Mouse (Mus musculus) embryonic facial prominence, embryonic 11.5 days (tissue): Measurements from ENCODE around the gene Slc25a21. TPM values are rescaled to one million over a fixed set of nuclear protein-coding genes. Genes with fewer than 3 reads are reported as not detected.

Source experiments
- ATAC-seq: fragments of 200-750 bp; cut with Nextera tagmentation; replicated peaks from 2 replicates; pipeline ENCODE4 v1.8.0; 2017; ENCODE audit warnings: low read depth; ENCODE audit not compliant: insufficient number of reproducible peaks, low FRiP score, low TSS enrichment
- DNase-seq: peaks from one replicate; pipeline ENCODE4 v3.0.0-alpha.2; 2015; ENCODE audit warnings: low spot score
- H3K27ac ChIP-seq: fragments of 300-500 bp; sonication (generic); replicated peaks from 2 replicates; pipeline ENCODE4 v1.5.1; 2014; ENCODE audit warnings: mild to moderate bottlenecking, low read depth, low read length, control low read depth
- H3K27me3 ChIP-seq: fragments of 300-500 bp; sonication (generic); 2 replicates; pipeline ENCODE4 v1.6.1; 2014; ENCODE audit warnings: mild to moderate bottlenecking, low read length, moderate library complexity, mixed read lengths; ENCODE audit not compliant: control insufficient read depth, insufficient read depth
- H3K36me3 ChIP-seq: fragments of 300-500 bp; sonication (generic); replicated peaks from 2 replicates; pipeline ENCODE4 v1.6.1; 2014; ENCODE audit warnings: low read depth, mild to moderate bottlenecking, low read length, moderate library complexity, mixed read lengths; ENCODE audit not compliant: control insufficient read depth, insufficient read depth
- H3K4me1 ChIP-seq: fragments of 300-500 bp; sonication (generic); 2 replicates; pipeline ENCODE4 v1.6.1; 2014; ENCODE audit warnings: low read length, mixed read lengths; ENCODE audit not compliant: control insufficient read depth, insufficient read depth
- H3K4me2 ChIP-seq: fragments of 300-500 bp; sonication (generic); 2 replicates; pipeline ENCODE4 v1.6.1; 2014; ENCODE audit warnings: low read depth, mild to moderate bottlenecking, control low read depth, low read length, moderate library complexity
- H3K4me3 ChIP-seq: fragments of 300-500 bp; sonication (generic); 2 replicates; pipeline ENCODE4 v1.5.1; 2014; ENCODE audit warnings: low read depth, low read length, control low read depth
- H3K9ac ChIP-seq: fragments of 300-500 bp; sonication (generic); replicated peaks from 2 replicates; pipeline ENCODE4 v1.6.1; 2014; ENCODE audit warnings: mild to moderate bottlenecking, control low read depth, low read length
- H3K9me3 ChIP-seq: fragments of 300-500 bp; sonication (generic); replicated peaks from 2 replicates; pipeline ENCODE4 v1.6.1; 2016; ENCODE audit warnings: mild to moderate bottlenecking, low read length, inconsistent platforms, mixed read lengths; ENCODE audit not compliant: control insufficient read depth
- WGBS: fragments of 180-500 bp; shearing (Covaris S2); extraction: QIAGEN DNeasy Blood & Tissue Kit; methylation state at CpG from one replicate; pipeline ENCODE4 v1.1.7; 2014; 5-methylcytosine and 5-hydroxymethylcytosine counted together
- polyA plus RNA-seq: library from polyadenylated mRNA; unstranded; fragments of >200 nt; fragmentation: Nextera tagmentation; extraction: Ambion mirVana; gene quantifications from 2 replicates; pipeline ENCODE4 v1.2.1, GENCODE M21; 2014

Slc25a21 gene
- polyA plus RNA-seq, 1 experiment from 2014 or later = 1.9 TPM

DNA sequence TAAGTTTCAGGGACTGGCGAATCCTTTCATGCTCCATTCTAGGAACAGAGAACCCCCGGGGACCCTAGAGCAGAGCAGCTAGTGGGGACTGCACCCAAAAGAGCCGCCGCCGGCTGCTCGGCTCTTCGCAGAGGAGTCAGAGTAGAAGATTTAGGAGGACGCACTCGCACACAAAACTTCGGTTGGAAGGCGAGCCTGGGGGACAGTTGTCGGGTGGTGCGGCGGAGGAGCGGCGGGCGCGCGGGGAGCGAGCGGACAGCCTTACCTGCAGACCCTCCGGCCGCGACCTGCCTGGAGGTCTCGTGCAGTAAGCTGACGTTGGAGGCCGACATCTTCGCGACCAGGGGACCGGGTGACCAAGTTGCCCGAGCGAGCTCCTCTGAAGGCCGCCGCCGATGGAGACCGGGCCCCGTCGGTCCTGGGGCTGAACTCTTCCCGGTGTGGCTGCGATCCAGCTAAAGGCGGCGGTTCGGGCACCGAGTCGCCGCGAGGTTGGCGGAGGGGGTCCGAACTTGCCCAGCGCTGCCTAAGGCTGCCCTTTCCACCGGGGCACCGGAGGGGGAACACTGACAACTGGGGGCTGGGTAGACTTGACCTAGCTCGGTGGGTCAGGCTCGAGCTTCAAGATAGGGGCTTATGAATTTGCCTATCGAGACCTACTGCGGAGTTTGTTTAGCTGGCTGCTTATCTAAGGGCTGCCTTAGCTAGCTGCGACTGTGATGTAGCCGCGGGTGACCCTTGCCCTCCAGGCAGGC is 487 bp downstream of the Slc25a21 start:
- H3K9me3 ChIP-seq = no peaks in the 10 kb centered on the region
- DNase-seq (peak; percentile 40), ATAC-seq (peak; percentile 35; the same call in 1 of the 2 replicates)
- H3K4me2 ChIP-seq = peak overlapping the region; percentile 80
- H3K27ac ChIP-seq = no peak overlapping the region
- H3K27me3 ChIP-seq = no peaks in the 10 kb centered on the region; the same call in 1 of the 2 replicates
- peak overlapping the region; percentile 58 for H3K9ac ChIP-seq
- no peaks in the 10 kb centered on the region for H3K4me1 ChIP-seq
- WGBS = under 1% methylated on average over 59 of the region's 59 CpGs
- no peaks in the 10 kb centered on the region for H3K36me3 ChIP-seq
- peak overlapping the region; percentile 47 for H3K4me3 ChIP-seq

DNA sequence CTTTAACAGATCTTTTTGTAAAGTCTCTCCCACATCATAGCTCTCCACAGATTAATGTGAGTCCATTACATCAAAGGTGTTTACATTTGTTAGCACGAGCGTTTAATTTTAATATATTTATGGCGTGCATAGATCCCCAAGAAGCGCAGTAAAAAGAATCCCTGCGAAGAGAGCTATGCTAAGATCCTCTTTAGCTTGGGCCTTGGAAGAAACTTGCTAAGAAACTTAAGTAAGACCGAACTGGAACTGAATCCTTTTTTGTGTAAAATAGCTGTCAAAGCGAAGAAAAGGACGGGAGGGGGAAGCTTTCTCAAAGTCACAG is 1.0 kb downstream of the Slc25a21 start:
- 12% methylated on average over 8 of the region's 8 CpGs for WGBS
- Histone ChIP-seq H3K36me3 (no peaks in the 10 kb centered on the region), H3K27ac (no peak overlapping the region), H3K27me3 (no peaks in the 10 kb centered on the region; the same call in 1 of the 2 replicates), H3K4me3 (peak overlapping the region; percentile 47), H3K9ac (peak overlapping the region; percentile 58), H3K4me2 (peak overlapping the region; percentile 80), H3K4me1 (no peaks in the 10 kb centered on the region), H3K9me3 (no peaks in the 10 kb centered on the region)
- DNase-seq = peak; percentile 43
- no peak for ATAC-seq

- no peaks in the 10 kb centered on the region for H3K36me3 ChIP-seq
- no peak overlapping the region for H3K9ac ChIP-seq
- H3K4me1 ChIP-seq = no peaks in the 10 kb centered on the region
- no peak overlapping the region for H3K4me2 ChIP-seq
- H3K27ac ChIP-seq = no peak overlapping the region
- H3K4me3 ChIP-seq = no peak overlapping the region
- no peaks in the 10 kb centered on the region; the same call in 1 of the 2 replicates for H3K27me3 ChIP-seq
- whole genome bisulfite sequencing = 36% methylated on average over 3 of the region's 3 CpGs
- DNase-seq (peak; percentile 24), ATAC-seq (no peak)
- H3K9me3 ChIP-seq = no peaks in the 10 kb centered on the region
These were observed 2.7 kb downstream of the Slc25a21 start for GRCm38 (mm10) chr12:57194609-57195008.

- H3K36me3 ChIP-seq = no peaks in the 10 kb centered on the region
- H3K27ac ChIP-seq = no peak overlapping the region
- ATAC-seq (no peak), DNase-seq (no peak)
- H3K4me1 ChIP-seq = no peaks in the 10 kb centered on the region
- 84% methylated on average over 4 of the region's 4 CpGs for WGBS
- H3K9ac ChIP-seq = no peak overlapping the region
- no peak overlapping the region for H3K4me3 ChIP-seq
- H3K27me3 ChIP-seq = no peaks in the 10 kb centered on the region
- H3K4me2 ChIP-seq = no peak overlapping the region
- no peaks in the 10 kb centered on the region for H3K9me3 ChIP-seq
These were observed 10.2 kb downstream of the Slc25a21 start for GRCm38 (mm10) chr12:57187032-57187431.

GRCm38 (mm10) chr12:57186126-57186525 is 11.1 kb downstream of the Slc25a21 start:
- H3K36me3 ChIP-seq = no peaks in the 10 kb centered on the region
- no peak for ATAC-seq
- 68% methylated on average over 2 of the region's 2 CpGs for WGBS
- no peak overlapping the region for H3K27ac ChIP-seq
- no peak overlapping the region for H3K4me3 ChIP-seq
- H3K9ac ChIP-seq = no peak overlapping the region
- H3K4me2 ChIP-seq = no peak overlapping the region
- DNase-seq = no peak
- no peaks in the 10 kb centered on the region for H3K4me1 ChIP-seq
- no peaks in the 10 kb centered on the region for H3K27me3 ChIP-seq
- no peaks in the 10 kb centered on the region for H3K9me3 ChIP-seq

DNA sequence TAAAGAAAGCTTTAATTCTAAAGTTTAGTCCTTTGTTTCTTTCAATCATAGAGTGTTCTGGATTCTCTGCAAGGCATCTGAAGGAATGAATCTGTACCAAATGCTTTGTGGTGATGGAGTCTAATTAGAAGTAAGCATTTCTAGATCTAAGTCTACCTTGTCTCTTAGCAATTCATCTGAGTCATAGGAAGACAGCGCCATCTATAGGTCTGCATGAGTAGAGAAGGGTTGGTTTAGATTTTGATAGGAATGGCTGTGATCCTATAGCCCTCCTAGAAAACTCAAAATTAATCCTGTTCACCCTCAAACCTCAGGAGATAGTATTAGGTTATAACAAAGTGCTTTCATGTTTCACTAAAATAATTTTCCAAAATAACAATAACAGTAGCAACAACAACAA is 11.8 kb downstream of the Slc25a21 start:
- Histone ChIP-seq H3K9ac (no peak overlapping the region), H3K4me2 (no peak overlapping the region)
- peak; percentile 68 for DNase-seq

GRCm38 (mm10) chr12:57184401-57185147 is 12.7 kb downstream of the Slc25a21 start:
- H3K4me1 ChIP-seq = no peaks in the 10 kb centered on the region
- WGBS = 62% methylated on average over 2 of the region's 2 CpGs

More for the DNA sequence above, 11.8 kb downstream of the Slc25a21 start:
- WGBS = 0% methylated on average over 1 of the region's 1 CpGs
- Histone ChIP-seq H3K4me3 (no peak overlapping the region), H3K36me3 (no peaks in the 10 kb centered on the region), H3K27me3 (no peaks in the 10 kb centered on the region), H3K4me1 (no peaks in the 10 kb centered on the region), H3K9me3 (no peaks in the 10 kb centered on the region), H3K27ac (no peak overlapping the region)
- ATAC-seq = no peak

More at GRCm38 (mm10) chr12:57184401-57185147, 12.7 kb downstream of the Slc25a21 start:
- Histone ChIP-seq H3K4me3 (no peak overlapping the region), H3K9ac (no peak overlapping the region), H3K27me3 (no peaks in the 10 kb centered on the region), H3K36me3 (no peaks in the 10 kb centered on the region), H3K9me3 (no peaks in the 10 kb centered on the region), H3K4me2 (no peak overlapping the region), H3K27ac (no peak overlapping the region)
- DNase-seq (peak; percentile 40), ATAC-seq (no peak)
